Mouse (Mus musculus): Measurements from ENCODE around the gene Olfr733.

Olfr733 gene

GRCm38 (mm10) chr14:50301422-50301821 lies at the start of gene Olfr733:
Gene Olfr733 (minus strand): TSS chr14:50301522.
- DNase-seq = no peak

GRCm38 (mm10) chr14:50348796-50349195 lies 47.5 kb upstream of the Olfr733 start, which contains the start of gene Olfr735:
Gene Olfr735 (minus strand): TSS chr14:50348872.
- DNase-seq = no peak

- DNase-seq = no peak
Measured at GRCm38 (mm10) chr14:50326661-50327060, 25.3 kb upstream of the Olfr733 start, which contains the start of gene Olfr734. Gene Olfr734 (minus strand): TSS chr14:50326761.

- DNase-seq = no peak
Measured at GRCm38 (mm10) chr14:50284106-50284505, 17.2 kb downstream of the Olfr733 start, which contains the start of gene Olfr732. Gene Olfr732 (minus strand): TSS chr14:50284206.
